Mouse (Mus musculus) ovary, postnatal 36 days (tissue): ENCODE data around the gene Imp4.
A peak's percentile ranks its signal among the peaks of the same experiment; 100 is the strongest.

Experiments used
- DNase-seq: peaks from one replicate; pipeline ENCODE4 v3.0.0; 2022; ENCODE audit warnings: low spot score, mixed read lengths

The Imp4 gene

GRCm38 (mm10) chr1:34460061-34460441, 20.4 kb downstream of the Imp4 start:
- DNase-seq, result no peak

DNA sequence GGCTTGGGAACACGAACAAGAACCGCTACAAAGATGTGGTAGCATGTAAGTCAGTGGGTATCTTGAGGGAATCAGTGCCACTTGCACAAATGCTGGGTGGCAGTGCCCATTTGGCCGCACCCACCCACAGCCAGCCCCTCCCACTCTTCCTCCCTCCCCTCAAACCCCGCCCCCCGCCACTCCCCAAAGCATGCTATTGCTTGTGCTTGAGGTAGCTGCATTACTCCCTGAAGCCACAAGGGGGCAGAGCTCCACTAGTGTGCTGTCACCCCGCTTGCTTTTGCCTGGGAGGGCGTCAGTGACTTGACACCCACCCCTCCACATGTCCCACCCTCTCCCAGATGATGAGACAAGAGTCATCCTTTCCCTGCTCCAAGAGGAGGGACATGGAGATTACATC, 23.1 kb downstream of the Imp4 start:
- DNase-seq, result peak; percentile 52

DNA sequence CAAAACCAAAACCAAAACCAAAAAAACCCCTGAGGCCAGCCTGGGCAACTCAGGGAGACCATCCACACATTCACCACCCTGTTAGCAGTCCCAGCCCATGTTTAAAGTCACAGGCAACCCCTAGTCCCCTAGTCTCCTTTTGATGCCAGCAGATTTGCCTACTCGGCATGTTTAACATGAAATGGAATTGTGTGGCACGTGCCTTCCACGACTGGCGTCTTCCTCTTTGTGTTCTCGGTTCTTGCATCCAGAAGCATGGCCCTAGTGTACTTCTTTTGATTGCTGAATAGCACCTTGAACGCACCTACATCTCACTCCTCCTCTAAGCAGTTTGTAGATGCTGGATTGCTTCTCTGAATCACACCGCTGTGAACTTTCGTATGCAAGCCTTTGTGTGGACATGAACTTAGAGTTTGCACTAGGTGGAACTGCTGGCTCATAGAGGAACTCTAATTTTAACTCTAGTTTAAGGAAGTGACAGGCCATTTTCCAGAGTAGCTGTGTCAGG, 24.7 kb downstream of the Imp4 start:
- DNase-seq, result no peak

GRCm38 (mm10) chr1:34465445-34465844, 25.8 kb downstream of the Imp4 start:
- DNase-seq, result no peak

DNA sequence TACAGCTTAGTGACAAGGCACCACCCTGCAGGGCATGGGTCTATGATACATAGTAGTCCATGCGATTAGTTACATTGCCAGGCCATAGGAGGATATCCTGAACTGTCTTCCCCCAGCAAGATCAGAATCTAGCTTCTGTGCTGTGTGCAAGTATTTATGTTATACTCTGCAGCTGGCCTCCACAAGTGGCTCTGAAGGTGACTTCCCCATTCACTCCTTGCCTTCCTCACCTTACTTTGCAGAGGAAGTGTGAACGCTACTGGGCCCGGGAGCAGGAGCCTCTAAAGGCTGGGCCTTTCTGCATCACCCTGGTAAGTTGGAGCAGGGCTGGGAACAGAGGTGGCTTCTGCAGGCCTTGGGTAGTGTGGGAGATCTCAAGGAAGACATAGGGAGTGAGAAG, 28.4 kb downstream of the Imp4 start:
- no peak for DNase-seq

DNA sequence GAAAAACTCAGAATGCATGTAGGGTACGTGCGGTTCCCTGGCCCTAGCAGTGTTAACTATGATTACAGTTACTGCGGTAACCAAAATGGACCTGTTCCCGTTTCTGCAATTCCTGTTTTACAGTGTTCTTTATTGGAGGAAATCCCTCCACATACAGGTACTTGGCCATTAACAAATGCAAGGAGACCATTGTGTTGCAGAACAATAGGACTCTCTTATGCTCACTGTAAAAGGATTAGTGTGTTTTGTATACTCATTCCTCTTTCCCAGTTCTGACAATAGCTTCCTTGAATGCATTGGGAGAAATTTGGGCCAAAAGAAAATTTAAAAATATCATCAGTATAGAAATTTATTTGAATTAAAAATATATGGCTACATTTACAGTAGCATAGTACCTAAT, 28.8 kb downstream of the Imp4 start:
- no peak for DNase-seq

DNA sequence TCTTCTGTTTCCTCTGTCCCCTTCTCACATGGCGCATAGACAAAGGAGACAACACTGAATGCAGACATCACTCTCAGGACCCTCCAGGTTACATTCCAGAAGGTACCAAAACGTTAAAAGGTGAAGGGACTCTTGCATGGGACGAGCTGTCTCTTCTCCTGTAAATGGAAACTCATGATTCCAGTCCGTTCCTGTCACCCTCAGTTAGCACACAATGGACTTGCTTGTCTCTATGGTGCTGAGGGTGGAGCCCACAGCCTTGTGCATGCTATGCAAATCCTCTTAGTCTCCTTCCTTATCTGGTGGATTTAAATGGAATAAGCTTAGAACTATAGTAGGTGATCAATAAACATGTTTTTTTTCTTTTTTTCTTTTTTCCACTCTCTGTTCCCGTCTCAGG, 30.1 kb downstream of the Imp4 start:
- no peak for DNase-seq

DNA sequence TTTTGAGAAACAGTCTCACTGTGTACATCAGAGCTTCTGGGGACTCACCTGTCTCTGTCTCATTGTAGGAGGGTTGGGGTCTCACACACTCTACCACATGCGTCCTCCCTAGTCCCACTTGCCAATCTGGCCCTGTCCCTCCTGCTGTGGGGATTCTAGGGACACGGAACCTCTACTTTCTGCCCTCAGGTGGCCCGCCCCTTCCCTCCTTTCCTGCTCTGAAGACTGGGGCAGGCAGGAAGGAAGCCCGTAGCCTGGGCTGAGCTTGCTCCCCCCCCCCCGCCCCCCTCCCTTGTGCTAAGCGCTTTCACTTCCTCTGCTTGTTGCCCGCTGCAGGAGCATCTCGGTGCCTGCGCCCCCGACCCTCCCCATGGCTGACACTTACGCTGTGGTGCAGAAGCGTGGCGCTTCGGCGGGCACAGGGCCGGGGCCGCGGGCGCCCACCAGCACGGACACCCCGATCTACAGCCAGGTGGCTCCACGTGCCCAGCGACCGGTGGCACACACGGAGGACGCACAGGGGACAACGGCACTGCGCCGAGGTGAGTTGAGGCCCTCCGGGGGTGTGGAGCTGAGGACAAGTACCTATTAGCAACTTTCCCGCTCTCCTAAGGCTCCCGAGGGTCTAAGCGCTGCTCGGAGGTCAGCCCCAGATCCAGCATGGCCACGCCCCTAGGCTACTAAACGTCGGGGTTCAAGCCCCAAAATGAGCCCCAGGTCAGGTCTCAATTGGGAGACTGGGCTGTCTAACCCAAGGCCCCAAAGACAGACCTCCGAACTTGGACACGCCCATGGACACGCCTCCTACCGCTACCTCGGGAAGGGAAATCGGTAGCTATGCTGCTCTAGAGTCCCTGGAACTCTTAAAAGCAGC, 33.0 kb downstream of the Imp4 start:
- peak; percentile 35 for DNase-seq

DNA sequence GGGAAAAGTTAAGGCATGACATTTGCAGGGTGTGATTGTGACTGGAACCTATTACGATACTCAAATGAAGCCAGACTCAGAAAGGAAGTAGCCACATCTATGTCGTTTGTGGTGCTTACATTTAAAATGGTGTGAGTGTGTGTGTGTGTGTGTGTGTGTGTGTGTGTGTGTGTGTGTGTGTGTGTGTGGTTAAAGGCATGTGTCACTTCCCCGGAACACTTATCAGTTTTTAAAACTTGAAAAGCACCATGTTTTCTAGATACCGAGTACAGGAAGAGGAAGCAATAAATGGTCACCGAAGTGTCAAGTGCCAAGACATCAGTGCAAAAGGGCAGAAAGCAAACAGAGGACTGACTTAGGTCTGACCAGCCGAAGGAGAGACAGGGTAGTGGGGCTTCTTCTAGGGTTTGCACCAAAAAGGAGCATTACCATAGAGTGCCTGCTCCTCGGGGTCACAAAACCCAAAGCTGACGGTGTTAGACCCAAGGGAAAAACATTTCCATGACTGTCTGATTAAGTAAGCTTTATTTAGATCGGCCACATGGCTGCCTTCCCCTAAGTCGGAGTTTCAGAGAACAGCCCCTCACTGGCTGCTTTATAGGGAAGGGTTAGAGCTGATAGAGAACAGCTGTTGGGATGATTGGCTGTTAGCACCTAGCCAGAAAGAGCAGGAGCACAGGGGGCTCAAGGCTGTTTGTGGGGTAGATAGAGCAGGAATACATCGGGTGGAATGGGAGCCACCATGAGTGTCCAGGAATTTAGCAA, 39.4 kb downstream of the Imp4 start:
- DNase-seq, result no peak

DNA sequence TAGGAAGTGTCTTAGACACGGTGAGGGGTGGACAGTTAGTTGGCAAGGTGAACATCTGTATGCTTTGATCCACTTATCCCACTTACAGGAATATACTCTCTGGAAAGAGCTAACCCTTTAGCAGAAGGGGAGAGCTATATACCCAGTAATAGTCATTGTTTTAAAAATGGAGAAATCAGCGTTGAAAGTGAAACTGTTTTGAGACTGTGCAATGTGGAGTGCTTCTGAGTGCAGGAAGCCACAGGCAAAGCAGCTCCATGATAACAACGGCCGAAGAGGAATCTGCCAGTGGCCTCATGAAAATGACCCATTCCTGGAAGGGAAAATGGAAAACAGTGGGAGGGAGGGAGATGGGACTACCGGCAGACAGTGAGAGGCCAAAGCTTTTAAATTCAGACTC, 41.1 kb downstream of the Imp4 start:
- no peak for DNase-seq

GRCm38 (mm10) chr1:34481920-34482669, 42.4 kb downstream of the Imp4 start:
- DNase-seq, result no peak

DNA sequence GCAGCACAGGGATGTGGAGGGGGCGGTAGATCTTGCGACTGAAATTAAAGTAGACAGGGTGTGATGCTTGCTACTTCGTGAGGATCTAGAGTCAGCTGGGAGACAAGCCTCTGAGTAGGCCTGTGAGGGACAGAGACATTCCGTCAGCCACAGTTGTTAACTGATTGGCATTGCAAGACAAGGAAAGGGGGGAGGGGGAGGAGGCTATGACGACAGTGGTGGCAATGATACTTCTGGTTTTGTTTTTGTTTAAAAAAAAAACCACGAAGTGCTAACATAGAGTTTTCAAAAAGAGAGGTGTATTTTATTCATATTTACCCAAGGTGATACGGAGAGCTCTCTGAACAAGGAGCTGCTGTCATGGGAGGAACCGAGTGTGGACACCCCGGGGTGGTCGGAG, 44.8 kb downstream of the Imp4 start:
- DNase-seq, result no peak

- DNase-seq, result peak; percentile 36
Observed at GRCm38 (mm10) chr1:34485461-34486188, 46.0 kb downstream of the Imp4 start.

GRCm38 (mm10) chr1:34487383-34487782, 47.7 kb downstream of the Imp4 start:
- DNase-seq, result no peak

DNA sequence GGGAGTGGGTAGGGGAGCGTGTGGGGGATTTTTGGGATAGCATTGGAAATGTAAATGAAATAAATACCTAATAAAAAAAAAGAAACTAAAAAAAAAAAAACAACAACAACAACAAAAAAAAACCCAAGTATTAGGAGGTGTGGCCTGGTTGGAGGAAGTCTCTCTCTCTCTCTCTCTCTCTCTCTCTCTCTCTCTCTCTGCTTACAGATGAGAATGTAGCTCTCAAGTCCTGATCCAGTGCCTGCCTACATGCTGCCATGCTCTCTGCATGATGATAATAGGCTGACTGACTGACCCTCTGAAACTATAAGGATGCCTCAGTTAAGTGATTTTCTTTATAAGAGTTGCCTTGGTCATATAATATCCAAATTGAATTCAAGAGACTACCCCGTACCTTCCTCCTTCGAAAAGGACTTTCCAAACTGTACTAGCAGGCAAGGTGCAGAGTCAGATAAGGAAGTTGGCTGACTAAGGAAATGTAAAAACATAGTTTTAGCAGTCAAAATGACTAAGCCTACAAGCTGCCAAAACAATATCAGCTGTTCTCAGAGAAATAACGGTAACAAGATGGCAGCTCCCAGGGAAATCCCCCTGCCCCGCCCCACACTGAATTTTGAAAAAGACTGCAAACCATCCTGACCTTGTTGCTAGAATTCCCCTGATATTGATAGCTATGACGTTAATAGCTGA, 50.3 kb downstream of the Imp4 start:
- DNase-seq, result no peak

DNA sequence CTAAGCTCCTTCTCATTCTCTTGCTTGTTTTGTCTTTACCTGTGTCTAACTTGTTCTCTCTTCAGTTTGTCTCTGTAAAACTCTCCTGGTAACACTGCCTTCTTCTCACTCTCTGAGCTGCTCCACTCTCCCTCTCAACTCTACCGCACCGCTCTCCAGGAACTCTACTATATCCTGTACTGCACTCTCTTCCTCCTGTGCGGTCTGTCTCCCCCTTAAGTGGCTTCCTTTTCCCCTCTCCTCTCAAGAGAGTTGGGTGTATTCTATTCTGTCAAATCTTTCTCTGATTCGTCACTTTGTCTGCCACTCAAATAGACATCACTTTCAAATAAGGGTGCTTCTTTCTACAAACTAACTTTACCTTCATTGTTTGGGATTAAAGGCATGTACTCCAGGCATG, 51.8 kb downstream of the Imp4 start:
- no peak for DNase-seq
